Mouse (Mus musculus) cortical plate, adult 2 months (tissue): ENCODE results near the gene Lsm10.

Experiments
- CTCF ChIP-seq: fragments of 200-500 bp; IDR thresholded peaks from 2 replicates; pipeline ENCODE4 v1.5.1; 2011; ENCODE audit warnings: mild to moderate bottlenecking, control low read depth, low read length; ENCODE audit not compliant: insufficient read depth; ENCODE audit errors: extremely low read depth
- POLR2A ChIP-seq: fragments of 200-500 bp; IDR thresholded peaks from 2 replicates; pipeline ENCODE4 v1.6.1; 2011; ENCODE audit warnings: mild to moderate bottlenecking, low read length, control low read depth; ENCODE audit not compliant: insufficient read depth; ENCODE audit errors: extremely low read depth

- TF ChIP-seq CTCF (no peak), POLR2A (peak; percentile 14; the same call in 1 of the 2 replicates)
These were observed 6.7 kb downstream of the Lsm10 start for GRCm38 (mm10) chr4:126103057-126103581.
